Mouse (Mus musculus) spleen, adult 2 months (tissue): ENCODE data around the gene Slc16a12. TPM values are rescaled to one million over a fixed set of nuclear protein-coding genes. Genes with fewer than 3 reads are reported as not detected.
A peak's percentile ranks its signal among the peaks of the same experiment; 100 is the strongest.
"Not testable (repeated sequence)": the region's sequence is repeated elsewhere in the genome, so short reads cannot be mapped to it uniquely, and the experiment has no call there.

Source experiments
- DNase-seq, 2 experiments: peaks; one replicate each; pipeline versions ENCODE4 v3.0.0 to v3.0.0-alpha.2; 2012 to 2021; ENCODE audit warnings: low spot score in 2 of 2, low read depth in 1 of 2
- H3K27ac ChIP-seq: fragments of 200-500 bp; 2 replicates; pipeline ENCODE4 v1.5.1; 2012; ENCODE audit warnings: low read length, inconsistent platforms; ENCODE audit not compliant: insufficient read depth
- H3K27me3 ChIP-seq: fragments of 200-500 bp; 2 replicates; pipeline ENCODE4 v1.6.1; 2012; ENCODE audit warnings: mild to moderate bottlenecking, moderate library complexity, low read length, inconsistent platforms; ENCODE audit not compliant: control insufficient read depth, insufficient read depth
- H3K36me3 ChIP-seq: fragments of 200-500 bp; 2 replicates; pipeline ENCODE4 v1.6.1; 2012; ENCODE audit warnings: mild to moderate bottlenecking, low read length, inconsistent platforms; ENCODE audit not compliant: control insufficient read depth, insufficient read depth
- H3K4me1 ChIP-seq: fragments of 200-500 bp; 2 replicates; pipeline ENCODE4 v1.6.1; 2011; ENCODE audit warnings: inconsistent platforms; ENCODE audit not compliant: control insufficient read depth, insufficient read depth, insufficient read length
- H3K4me3 ChIP-seq: fragments of 200-500 bp; 2 replicates; pipeline ENCODE4 v1.5.1; 2011; ENCODE audit warnings: mild to moderate bottlenecking, inconsistent platforms; ENCODE audit not compliant: insufficient read depth, insufficient read length; ENCODE audit errors: extremely low read depth
- CTCF ChIP-seq: fragments of 200-500 bp; IDR thresholded peaks from 2 replicates; pipeline ENCODE4 v1.5.1; 2011; ENCODE audit warnings: mild to moderate bottlenecking, inconsistent platforms; ENCODE audit not compliant: insufficient read depth, insufficient read length, insufficient replicate concordance; ENCODE audit errors: extremely low read depth
- POLR2A ChIP-seq: fragments of 200-500 bp; IDR thresholded peaks from 2 replicates; pipeline ENCODE4 v1.6.1; 2011; ENCODE audit warnings: low read depth, low read length, inconsistent platforms
- WGBS: fragments of 180-500 bp; shearing (Covaris S2); methylation state at CpG from one replicate; pipeline ENCODE4 v1.1.7; 2018; 5-methylcytosine and 5-hydroxymethylcytosine counted together
- polyA plus RNA-seq: library from polyadenylated mRNA; depleted of rRNA; stranded (reverse); fragments of >200 nt; gene quantifications from 2 replicates; pipeline ENCODE4 v1.2.3, GENCODE M21; 2012

Gene Slc16a12
- polyA plus RNA-seq, 1 experiment = 0.27 TPM

DNA sequence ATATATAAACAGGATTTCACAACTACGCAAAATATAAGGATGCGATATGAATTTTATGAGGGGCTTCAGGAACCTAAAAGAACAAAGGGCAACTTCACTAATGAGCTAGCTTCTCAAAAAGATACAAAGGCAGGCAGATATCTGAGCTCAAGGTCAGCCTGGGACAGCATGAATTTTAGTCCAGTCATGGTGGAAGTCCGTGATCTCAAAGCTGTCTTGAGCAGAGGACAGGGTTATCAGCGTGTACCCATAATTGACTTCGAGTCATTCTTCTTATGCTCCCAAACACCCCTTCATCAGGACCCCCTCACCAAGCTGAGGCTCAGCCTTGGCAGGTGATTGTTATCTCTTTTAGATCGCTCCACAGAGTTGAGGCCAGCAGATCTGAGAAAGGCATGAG lies 96.1 kb downstream of the Slc16a12 start:
- no peaks in the 10 kb centered on the region for H3K4me1 ChIP-seq
- H3K27me3 ChIP-seq = no peaks in the 10 kb centered on the region
- H3K27ac ChIP-seq = no peak overlapping the region
- H3K36me3 ChIP-seq = no peaks in the 10 kb centered on the region
- no peak for DNase-seq
- 87% methylated on average over 6 of the region's 6 CpGs for WGBS
- TF ChIP-seq CTCF = no peak
- no peak for TF ChIP-seq POLR2A
- no peak overlapping the region for H3K4me3 ChIP-seq

DNA sequence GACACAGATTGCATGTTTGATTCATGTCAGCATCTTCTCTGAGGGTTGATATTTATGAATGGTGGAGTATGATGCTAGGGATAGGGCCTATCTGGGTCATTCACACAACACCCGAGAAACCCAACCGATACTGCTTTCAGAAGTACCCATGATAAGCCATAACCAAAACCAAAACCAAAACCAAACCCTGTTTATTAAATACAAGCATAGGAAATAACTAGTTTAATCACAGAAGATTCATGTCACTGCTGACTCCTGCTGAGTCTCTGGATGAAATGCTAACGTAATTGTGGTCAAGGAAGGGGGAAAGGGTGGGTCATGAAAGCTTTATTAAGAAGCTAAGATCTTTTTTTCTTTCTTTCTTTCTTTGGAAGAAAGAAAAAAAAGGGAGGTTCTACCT lies 96.8 kb downstream of the Slc16a12 start:
- no peaks in the 10 kb centered on the region for H3K27me3 ChIP-seq
- no peak for DNase-seq
- no peak overlapping the region for H3K4me3 ChIP-seq
- WGBS = 68% methylated on average over 3 of the region's 3 CpGs
- H3K36me3 ChIP-seq = no peaks in the 10 kb centered on the region
- no peaks in the 10 kb centered on the region for H3K4me1 ChIP-seq
- TF ChIP-seq POLR2A = no peak
- no peak for TF ChIP-seq CTCF
- H3K27ac ChIP-seq = no peak overlapping the region

DNA sequence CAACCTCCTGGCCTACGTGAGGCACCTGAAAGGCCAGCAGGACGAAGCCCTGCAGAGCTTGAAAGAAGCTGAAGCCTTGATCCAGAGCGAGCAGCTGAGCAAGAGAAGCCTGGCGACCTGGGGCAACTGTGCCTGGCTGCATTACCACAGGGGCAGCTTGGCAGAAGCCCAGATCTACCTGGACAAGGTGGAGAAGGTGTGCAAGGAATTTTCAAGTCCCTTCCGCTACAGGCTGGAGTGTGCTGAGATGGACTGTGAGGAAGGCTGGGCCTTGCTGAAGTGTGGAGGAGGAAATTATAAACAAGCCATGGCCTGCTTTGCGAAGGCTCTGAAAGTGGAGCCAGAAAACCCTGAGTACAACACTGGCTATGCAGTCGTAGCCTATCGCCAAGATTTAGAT lies 99.5 kb downstream of the Slc16a12 start:
- 94% methylated on average over 8 of the region's 8 CpGs for WGBS
- not testable (repeated sequence) for H3K27me3 ChIP-seq, DNase-seq, H3K4me1 ChIP-seq, H3K4me3 ChIP-seq, H3K36me3 ChIP-seq, H3K27ac ChIP-seq

DNA sequence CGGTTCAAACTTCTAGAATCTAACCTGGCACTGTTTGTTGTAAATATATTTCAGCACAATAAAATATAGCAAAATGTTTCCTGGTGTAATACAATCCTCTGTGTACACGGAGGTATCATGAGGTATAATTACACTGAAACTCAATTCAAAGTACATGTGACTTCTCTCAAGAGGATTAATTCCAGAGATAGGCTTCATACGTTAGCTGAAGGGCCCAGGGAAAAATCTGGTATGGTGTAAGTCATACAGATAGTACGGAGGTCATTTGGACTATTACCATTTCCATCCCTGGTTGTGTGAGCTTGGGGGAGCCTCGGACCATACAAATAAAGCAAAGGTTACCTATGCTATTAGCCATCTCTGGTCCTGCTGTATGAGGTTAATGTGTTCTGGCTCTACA lies 104.5 kb downstream of the Slc16a12 start:
- TF ChIP-seq POLR2A (no peak), CTCF (no peak)
- Histone ChIP-seq H3K36me3 (no peaks in the 10 kb centered on the region), H3K27me3 (no peaks in the 10 kb centered on the region), H3K4me3 (no peak overlapping the region), H3K4me1 (peaks cover 6% of the 10 kb centered on the region; the same call in 1 of the 2 replicates), H3K27ac (no peak overlapping the region)
- no peak for DNase-seq
- 88% methylated on average over 5 of the region's 5 CpGs for WGBS

DNA sequence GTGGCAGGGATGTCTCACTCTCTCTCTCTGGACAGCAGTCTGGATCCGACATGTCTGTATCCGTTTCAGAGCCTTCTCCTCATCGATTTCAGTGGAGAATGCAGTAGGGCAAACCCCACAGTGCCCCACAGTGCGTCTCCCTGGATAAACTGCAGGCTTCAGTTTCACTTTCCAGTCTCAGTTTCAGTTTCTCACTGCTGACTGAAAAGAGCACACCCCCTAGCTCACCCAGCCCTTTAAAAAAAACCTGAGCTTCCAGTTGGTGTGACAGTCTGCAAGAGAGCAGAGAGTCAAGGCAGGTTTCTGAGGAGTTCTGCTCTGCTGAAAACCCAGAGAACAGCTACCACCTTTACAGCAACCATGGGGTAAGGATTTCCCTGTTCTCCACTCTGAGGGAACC lies 106.5 kb downstream of the Slc16a12 start, which contains the start of the genes Ifit1bl2 and Ifit1:
Gene Ifit1bl2, minus strand, starts transcription at position 121 of the 400 bp plus-strand sequence.
Gene Ifit1, plus strand, starts transcription at position 249 of the 400 bp plus-strand sequence.
- DNase-seq = peak; percentile 28 to 63
- no peaks in the 10 kb centered on the region for H3K36me3 ChIP-seq
- H3K4me3 ChIP-seq = peak within 1 kb of the TSS; percentile 55
- H3K27me3 ChIP-seq = no peaks in the 10 kb centered on the region
- 4% methylated on average over 4 of the region's 4 CpGs for WGBS
- peak within 1 kb of the TSS; percentile 54 for H3K27ac ChIP-seq
- TF ChIP-seq POLR2A (peak; percentile 29; the same call in 1 of the 2 replicates), CTCF (no peak)
- H3K4me1 ChIP-seq = peaks cover 6% of the 10 kb centered on the region; the same call in 1 of the 2 replicates

DNA sequence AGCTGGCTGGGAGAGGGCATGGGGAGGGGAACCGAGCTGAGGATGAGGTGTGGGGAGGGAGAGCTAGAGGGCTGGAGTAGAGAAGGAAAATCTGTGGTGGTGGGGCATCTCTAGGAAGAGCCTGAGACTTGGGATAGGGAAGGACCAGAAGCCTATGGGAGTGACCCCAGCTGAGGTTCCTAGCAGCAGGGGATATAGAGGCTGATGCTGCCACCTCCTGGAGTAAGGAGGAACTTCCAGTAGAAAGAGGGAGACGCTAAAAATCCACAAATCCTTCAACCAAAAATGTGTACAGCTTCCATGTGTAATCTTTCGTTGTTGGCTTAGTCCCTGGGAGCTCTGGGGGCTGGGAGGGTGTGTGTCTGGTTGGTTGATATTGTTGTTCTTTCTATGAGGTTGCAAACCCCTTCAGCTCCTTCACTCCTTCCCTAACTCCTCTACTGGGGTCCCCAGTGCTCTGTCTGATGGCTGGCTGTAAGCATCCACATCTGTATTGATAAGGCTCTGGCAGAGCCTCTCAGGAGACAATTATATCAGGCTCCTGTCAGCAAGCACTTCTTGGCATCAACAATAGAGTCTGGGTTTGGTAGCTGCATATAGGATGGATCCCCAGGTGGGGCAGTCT lies 110.0 kb downstream of the Slc16a12 start:
- peak; percentile 25 to 50 for DNase-seq
- Histone ChIP-seq H3K4me1 (peaks cover 6% of the 10 kb centered on the region; the same call in 1 of the 2 replicates), H3K27ac (no peak overlapping the region), H3K36me3 (no peaks in the 10 kb centered on the region), H3K27me3 (no peaks in the 10 kb centered on the region), H3K4me3 (no peak overlapping the region)
- no peak for TF ChIP-seq POLR2A
- TF ChIP-seq CTCF = peak; percentile 71; the same call in 1 of the 2 replicates
- 23% methylated on average over 3 of the region's 3 CpGs for WGBS

DNA sequence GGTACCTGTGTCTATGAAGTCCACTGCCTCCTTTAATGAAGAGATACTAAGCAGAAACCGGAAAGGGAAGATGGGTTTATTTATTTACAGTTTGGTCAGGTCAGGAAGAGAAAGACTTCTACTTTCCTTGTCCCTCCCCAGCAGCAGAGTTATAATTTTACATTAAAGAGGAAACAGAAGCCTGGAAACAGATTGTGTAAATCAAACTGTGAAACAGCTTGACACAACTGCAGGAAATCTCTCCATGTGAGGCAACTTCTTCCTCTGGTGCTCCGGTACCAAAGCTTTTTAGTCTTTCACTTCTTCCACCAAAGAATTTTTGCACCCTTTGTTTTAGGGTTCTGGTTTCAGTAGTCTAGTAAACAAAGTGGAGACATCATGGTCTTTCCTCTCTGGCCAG lies 113.6 kb downstream of the Slc16a12 start:
- no peak overlapping the region for H3K4me3 ChIP-seq
- no peak overlapping the region for H3K27ac ChIP-seq
- H3K36me3 ChIP-seq = no peaks in the 10 kb centered on the region
- no peak for DNase-seq
- no peaks in the 10 kb centered on the region for H3K4me1 ChIP-seq
- WGBS = 23% methylated on average over 2 of the region's 2 CpGs
- TF ChIP-seq POLR2A = no peak
- no peak for TF ChIP-seq CTCF
- H3K27me3 ChIP-seq = no peaks in the 10 kb centered on the region
